Mouse (Mus musculus) kidney, postnatal 0 days (tissue): Measurements from ENCODE around the gene Tmem40. TPM values are rescaled to one million over a fixed set of nuclear protein-coding genes. Genes with fewer than 3 reads are reported as not detected.
A peak's percentile ranks its signal among the peaks of the same experiment; 100 is the strongest.

Experiments
- ATAC-seq: fragments of 200-750 bp; cut with Nextera tagmentation; replicated peaks from 2 replicates; pipeline ENCODE4 v1.8.0; 2017; ENCODE audit warnings: low read depth, moderate number of reproducible peaks, moderate TSS enrichment, moderate library complexity; ENCODE audit not compliant: low FRiP score
- DNase-seq: peaks from one replicate; pipeline ENCODE4 v3.0.0-alpha.2; 2016; ENCODE audit warnings: low spot score
- H3K27ac ChIP-seq: fragments of 300-500 bp; sonication (generic); 2 replicates; pipeline ENCODE4 v1.5.1; 2014; ENCODE audit warnings: mild to moderate bottlenecking
- H3K27me3 ChIP-seq: fragments of 300-500 bp; sonication (generic); 2 replicates; pipeline ENCODE4 v1.6.1; 2014; ENCODE audit warnings: low read length, mixed read lengths; ENCODE audit not compliant: insufficient read depth
- H3K36me3 ChIP-seq: fragments of 300-500 bp; sonication (generic); 2 replicates; pipeline ENCODE4 v1.6.1; 2014; ENCODE audit warnings: low read length, mixed read lengths; ENCODE audit not compliant: insufficient read depth
- H3K4me1 ChIP-seq: fragments of 300-500 bp; sonication (generic); replicated peaks from 2 replicates; pipeline ENCODE4 v1.6.1; 2014; ENCODE audit warnings: antibody characterized with exemption, low read length, mixed read lengths; ENCODE audit not compliant: insufficient read depth
- H3K4me2 ChIP-seq: fragments of 300-500 bp; sonication (generic); 2 replicates; pipeline ENCODE4 v1.6.1; 2014; ENCODE audit warnings: mild to moderate bottlenecking, low read length, moderate library complexity, mixed read lengths
- H3K4me3 ChIP-seq: fragments of 300-500 bp; sonication (generic); replicated peaks from 2 replicates; pipeline ENCODE4 v1.5.1; 2014; ENCODE audit warnings: low read depth, low read length
- H3K9ac ChIP-seq: fragments of 300-500 bp; sonication (generic); 2 replicates; pipeline ENCODE4 v1.6.1; 2014; ENCODE audit warnings: low read depth, low read length
- H3K9me3 ChIP-seq: fragments of 300-500 bp; sonication (generic); replicated peaks from 2 replicates; pipeline ENCODE4 v1.6.1; 2016; ENCODE audit warnings: low read length, inconsistent platforms, mixed read lengths
- CTCF ChIP-seq: IDR thresholded peaks from 2 replicates; pipeline ENCODE4 v1.5.1; 2016; ENCODE audit warnings: antibody characterized with exemption, low read depth, mild to moderate bottlenecking, moderate library complexity
- WGBS: fragments of 180-500 bp; shearing (Covaris S2); extraction: QIAGEN DNeasy Blood & Tissue Kit; methylation state at CpG from one replicate; pipeline ENCODE4 v1.1.7; 2014; 5-methylcytosine and 5-hydroxymethylcytosine counted together
- polyA plus RNA-seq: library from polyadenylated mRNA; unstranded; fragments of >200 nt; fragmentation: Nextera tagmentation; extraction: Ambion mirVana; gene quantifications from 2 replicates; pipeline ENCODE4 v1.2.1, GENCODE M21; 2015

Gene Tmem40
- polyA plus RNA-seq, 1 experiment from 2014 or later = 1.8 TPM

GRCm38 (mm10) chr6:115772604-115773003, 10.4 kb upstream of the Tmem40 start:
- H3K4me2 ChIP-seq = no peak overlapping the region
- no peaks in the 10 kb centered on the region for H3K27me3 ChIP-seq
- H3K4me3 ChIP-seq = no peak overlapping the region
- H3K27ac ChIP-seq = no peak overlapping the region
- no peak overlapping the region for H3K9ac ChIP-seq
- no peaks in the 10 kb centered on the region for H3K9me3 ChIP-seq
- H3K4me1 ChIP-seq = peaks cover 18% of the 10 kb centered on the region; the same call in 1 of the 2 replicates
- DNase-seq (peak; percentile 41), ATAC-seq (no peak)
- TF ChIP-seq CTCF = peak; percentile 54
- no peaks in the 10 kb centered on the region for H3K36me3 ChIP-seq
- 100% methylated on average over 1 of the region's 1 CpGs for WGBS

GRCm38 (mm10) chr6:115772201-115772600, 10.0 kb upstream of the Tmem40 start:
- H3K27me3 ChIP-seq = no peaks in the 10 kb centered on the region
- peaks cover 18% of the 10 kb centered on the region; the same call in 1 of the 2 replicates for H3K4me1 ChIP-seq
- no peaks in the 10 kb centered on the region for H3K36me3 ChIP-seq
- no peak overlapping the region for H3K4me2 ChIP-seq
- ATAC-seq (no peak), DNase-seq (no peak)
- H3K27ac ChIP-seq = no peak overlapping the region
- WGBS = 78% methylated on average over 6 of the region's 6 CpGs
- TF ChIP-seq CTCF = peak; percentile 7; the same call in 1 of the 2 replicates
- H3K9ac ChIP-seq = no peak overlapping the region
- H3K4me3 ChIP-seq = no peak overlapping the region
- no peaks in the 10 kb centered on the region for H3K9me3 ChIP-seq

- ATAC-seq (no peak), DNase-seq (no peak)
- H3K27me3 ChIP-seq = no peaks in the 10 kb centered on the region
- no peak overlapping the region for H3K27ac ChIP-seq
- no peak overlapping the region for H3K4me2 ChIP-seq
- no peak overlapping the region for H3K4me3 ChIP-seq
- H3K36me3 ChIP-seq = no peaks in the 10 kb centered on the region
- 48% methylated on average over 4 of the region's 4 CpGs for WGBS
- H3K9ac ChIP-seq = no peak overlapping the region
- peaks cover 11% of the 10 kb centered on the region; the same call in 1 of the 2 replicates for H3K4me1 ChIP-seq
- TF ChIP-seq CTCF = no peak
- no peaks in the 10 kb centered on the region for H3K9me3 ChIP-seq
These were observed 8.6 kb upstream of the Tmem40 start for GRCm38 (mm10) chr6:115770852-115771251.

GRCm38 (mm10) chr6:115770059-115770670, 8.0 kb upstream of the Tmem40 start:
- Histone ChIP-seq H3K9me3 (no peaks in the 10 kb centered on the region), H3K4me1 (peaks cover 5% of the 10 kb centered on the region; the same call in 1 of the 2 replicates), H3K27me3 (no peaks in the 10 kb centered on the region), H3K4me3 (no peak overlapping the region), H3K36me3 (no peaks in the 10 kb centered on the region), H3K4me2 (no peak overlapping the region), H3K27ac (no peak overlapping the region), H3K9ac (no peak overlapping the region)
- WGBS = 85% methylated on average over 20 of the region's 20 CpGs
- TF ChIP-seq CTCF = peak; percentile 37
- ATAC-seq = no peak
- no peak for DNase-seq

GRCm38 (mm10) chr6:115768207-115768606, 6.0 kb upstream of the Tmem40 start:
- DNase-seq (peak; percentile 18), ATAC-seq (no peak)
- peak overlapping the region; percentile 48; the same call in 1 of the 2 replicates for H3K27ac ChIP-seq

GRCm38 (mm10) chr6:115767357-115767756, 5.1 kb upstream of the Tmem40 start:
- ATAC-seq (no peak), DNase-seq (peak; percentile 19)
- Histone ChIP-seq H3K9me3 (no peaks in the 10 kb centered on the region), H3K36me3 (no peaks in the 10 kb centered on the region), H3K27ac (no peak overlapping the region), H3K4me3 (no peak overlapping the region), H3K27me3 (no peaks in the 10 kb centered on the region), H3K4me1 (peaks cover 5% of the 10 kb centered on the region; the same call in 1 of the 2 replicates), H3K4me2 (no peak overlapping the region), H3K9ac (no peak overlapping the region)
- no peak for TF ChIP-seq CTCF
- WGBS = 45% methylated on average over 9 of the region's 9 CpGs

More at GRCm38 (mm10) chr6:115768207-115768606, 6.0 kb upstream of the Tmem40 start:
- no peak for TF ChIP-seq CTCF
- 63% methylated on average over 4 of the region's 4 CpGs for WGBS
- Histone ChIP-seq H3K27me3 (no peaks in the 10 kb centered on the region), H3K36me3 (no peaks in the 10 kb centered on the region), H3K4me2 (no peak overlapping the region), H3K4me1 (peaks cover 5% of the 10 kb centered on the region; the same call in 1 of the 2 replicates), H3K9me3 (no peaks in the 10 kb centered on the region), H3K9ac (no peak overlapping the region), H3K4me3 (no peak overlapping the region)
